Mouse (Mus musculus): Measurements from ENCODE around the gene Slc17a1.

- TF ChIP-seq CTCF (IDR thresholded peaks at IDR 0.05; ENCODE audit: insufficient read depth, low read length), result no peak
- TF ChIP-seq POLR2A (IDR thresholded peaks at IDR 0.05; ENCODE audit: borderline replicate concordance, extremely low read depth, low read depth, low read length), result no peak
Measured at GRCm38 (mm10) chr13:23866086-23866710, 1.4 kb upstream of the Slc17a1 start.
